Mouse (Mus musculus) frontal cortex, postnatal 36 days (tissue): ENCODE measurements around the gene Calhm1.

Source experiments
- DNase-seq, 2 experiments: peaks; one replicate each; pipeline ENCODE4 v3.0.0; 2022; ENCODE audit warnings: low spot score in 2 of 2

Calhm1 gene

DNA sequence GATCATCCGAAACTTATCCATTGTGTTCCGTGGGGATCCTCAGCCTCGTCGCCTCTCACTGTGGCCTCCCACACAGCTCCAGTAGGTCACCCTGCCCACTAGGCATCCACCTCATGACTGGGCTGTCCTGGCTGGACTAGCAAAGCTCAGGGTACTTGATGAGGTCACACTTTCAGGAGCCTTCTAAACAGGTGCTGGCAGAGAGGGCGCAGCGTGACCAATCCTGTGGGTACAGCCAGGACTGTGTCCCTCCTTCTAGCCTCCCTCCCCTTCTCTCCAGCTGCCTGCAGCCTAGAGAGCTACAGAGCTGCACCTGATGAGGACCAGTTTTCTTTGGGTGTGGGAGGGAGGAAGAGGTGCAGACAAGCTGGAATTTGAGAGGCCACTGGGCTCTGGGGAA, at the start of gene Calhm1:
Calhm1 (minus strand) TSS at position 101 of the 400 bp plus-strand sequence.
- no peak for DNase-seq

DNA sequence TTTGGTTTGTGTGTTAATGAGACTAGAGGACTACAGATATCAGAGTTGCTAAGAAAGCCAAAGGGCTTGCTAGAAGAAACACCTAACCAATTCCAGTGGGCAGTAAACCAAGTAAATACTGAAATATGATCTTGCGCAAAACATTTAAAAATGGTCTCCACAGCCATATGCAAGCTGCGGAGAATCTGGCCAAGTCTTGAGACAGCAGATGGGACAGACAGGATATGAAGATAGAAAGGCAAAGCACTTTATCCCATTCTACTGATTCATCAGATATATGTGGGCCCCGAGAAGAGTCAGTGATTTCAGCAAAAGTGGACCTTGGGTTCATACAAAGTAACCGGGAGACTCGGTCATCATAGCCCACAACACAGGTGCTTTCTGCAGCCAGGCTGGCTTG, 48.1 kb upstream of the Calhm1 start:
- DNase-seq = no peak

DNA sequence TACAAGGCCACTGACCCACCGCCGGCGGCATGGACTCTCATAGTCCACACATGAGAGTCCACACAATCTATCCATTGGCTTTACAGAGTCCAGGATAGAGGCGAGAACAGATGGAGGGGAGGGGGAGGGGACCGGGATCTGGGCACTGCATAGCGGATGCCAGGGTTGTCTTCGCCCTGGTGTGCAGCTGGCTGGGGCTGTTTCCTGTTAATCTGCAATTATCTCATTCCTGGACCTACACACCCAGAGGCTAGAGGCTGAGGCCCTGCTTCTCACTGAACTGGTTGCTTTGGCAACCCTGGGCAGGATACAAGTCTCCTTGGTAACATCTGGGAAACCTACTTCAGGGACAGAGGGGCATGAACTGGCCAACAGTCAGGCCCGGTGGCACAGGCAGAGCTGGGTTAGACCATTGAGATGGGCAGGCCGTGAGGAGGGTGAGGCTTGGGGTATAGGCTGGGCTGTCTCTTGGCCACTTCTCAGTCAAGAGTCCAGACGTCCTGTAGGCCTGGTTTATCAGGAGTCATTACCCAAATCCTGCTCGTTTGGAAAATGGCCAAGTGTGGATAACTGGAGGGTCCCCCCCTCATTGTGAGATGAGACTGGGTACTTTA, 44.6 kb upstream of the Calhm1 start:
- no peak for DNase-seq

GRCm38 (mm10) chr19:47186514-47187275, 42.6 kb upstream of the Calhm1 start:
- peak in 1 of 2 experiments; percentile 30 for DNase-seq

DNA sequence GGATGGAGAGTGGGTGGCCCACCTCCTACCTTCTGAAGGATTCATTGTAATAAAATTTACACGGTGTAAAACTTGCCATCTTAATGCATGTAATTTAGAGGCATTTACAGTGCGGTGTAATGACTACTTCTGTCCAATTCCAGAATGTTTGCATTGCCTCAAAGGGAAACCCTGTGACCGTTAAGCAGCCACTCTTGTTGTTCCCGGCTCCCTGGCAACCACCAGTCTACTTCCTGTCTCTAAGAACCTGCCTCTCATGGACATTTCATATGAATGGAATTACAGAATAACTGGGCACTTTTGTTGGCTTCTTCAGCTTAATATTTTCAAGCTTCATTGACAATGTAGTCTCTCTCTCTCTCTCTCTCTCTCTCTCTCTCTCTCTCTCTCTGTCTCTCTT, 40.7 kb upstream of the Calhm1 start:
- DNase-seq = no peak

DNA sequence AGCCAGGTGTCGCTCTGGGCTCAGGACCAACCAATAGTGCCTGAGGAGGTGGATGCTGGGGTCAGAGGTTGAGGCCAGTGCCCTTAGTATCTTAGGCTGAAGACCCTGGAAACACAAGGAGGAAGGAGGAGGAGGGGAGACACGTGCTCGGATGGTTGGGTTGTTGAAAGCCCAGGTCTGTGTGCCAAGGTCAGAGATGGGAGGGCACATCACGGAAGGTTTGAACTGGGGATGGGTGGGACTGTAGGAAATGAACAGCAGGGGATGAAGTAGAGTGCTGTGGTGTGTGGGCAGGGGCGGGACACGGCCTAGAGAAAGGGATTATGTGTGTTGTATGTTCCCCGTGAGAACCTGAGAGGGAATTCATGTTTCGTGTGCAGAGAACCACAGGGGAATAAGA, 40.2 kb upstream of the Calhm1 start:
- no peak for DNase-seq

GRCm38 (mm10) chr19:47180011-47180410, 36.0 kb upstream of the Calhm1 start:
- no peak for DNase-seq

DNA sequence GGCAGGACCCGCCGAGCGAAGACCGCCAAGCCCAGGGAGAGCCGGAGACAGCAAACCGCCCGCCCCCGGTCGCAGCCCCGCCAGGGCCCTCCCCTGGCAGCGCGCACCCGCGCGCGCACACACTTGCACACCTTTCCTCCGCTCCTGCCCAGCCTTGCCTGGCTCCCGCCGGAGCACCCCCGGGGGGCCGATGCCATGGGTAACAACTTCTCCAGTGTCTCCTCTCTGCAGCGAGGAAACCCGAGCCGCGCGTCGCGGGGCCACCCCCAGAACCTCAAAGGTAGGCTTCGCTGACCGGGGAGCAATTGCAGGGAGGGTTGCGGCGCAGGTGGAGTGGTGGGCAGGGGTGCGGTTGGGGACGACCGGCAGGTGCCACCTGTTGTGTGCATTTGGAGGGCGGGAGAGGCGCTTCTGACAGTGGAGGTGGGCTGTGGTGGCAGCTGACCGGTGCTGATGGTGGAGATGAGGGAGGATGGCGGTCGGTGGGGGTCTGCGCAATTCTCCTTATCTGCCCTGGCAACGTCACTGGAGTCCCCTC, 35.3 kb upstream of the Calhm1 start:
- DNase-seq = peak in 1 of 2 experiments; percentile 50

GRCm38 (mm10) chr19:47178431-47179271, 34.6 kb upstream of the Calhm1 start, which contains the start of gene Neurl1a:
Gene Neurl1a (plus strand): TSS chr19:47178820.
- peak; percentile 71 to 73 for DNase-seq

- DNase-seq = peak; percentile 29 to 58
These were observed 33.9 kb upstream of the Calhm1 start for GRCm38 (mm10) chr19:47178001-47178400.

GRCm38 (mm10) chr19:47176916-47177505, 33.0 kb upstream of the Calhm1 start:
- DNase-seq = no peak

DNA sequence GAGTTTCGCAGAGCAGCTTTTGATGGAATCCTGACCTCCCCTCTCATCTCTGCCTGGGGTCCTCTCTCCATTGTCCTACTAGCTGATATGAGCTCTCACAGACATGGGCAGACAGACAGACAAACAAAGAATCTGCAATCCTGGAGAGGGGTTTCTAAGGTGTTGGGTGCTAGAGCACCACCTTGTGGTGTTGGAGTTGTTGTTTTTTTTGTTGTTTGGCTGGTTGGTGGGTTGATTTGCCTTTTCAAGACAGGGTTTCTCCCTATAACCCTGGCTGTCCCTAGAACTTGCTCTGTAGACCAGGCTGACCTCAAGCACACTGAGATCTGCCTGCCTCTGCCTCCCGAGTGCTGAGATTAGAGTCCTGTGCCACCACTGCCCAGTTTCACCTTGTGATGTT, 31.4 kb upstream of the Calhm1 start:
- no peak for DNase-seq

- DNase-seq = no peak
These were observed 30.5 kb upstream of the Calhm1 start for GRCm38 (mm10) chr19:47174515-47174914.

GRCm38 (mm10) chr19:47168793-47169412, 24.8 kb upstream of the Calhm1 start:
- DNase-seq = peak; percentile 90 to 93

DNA sequence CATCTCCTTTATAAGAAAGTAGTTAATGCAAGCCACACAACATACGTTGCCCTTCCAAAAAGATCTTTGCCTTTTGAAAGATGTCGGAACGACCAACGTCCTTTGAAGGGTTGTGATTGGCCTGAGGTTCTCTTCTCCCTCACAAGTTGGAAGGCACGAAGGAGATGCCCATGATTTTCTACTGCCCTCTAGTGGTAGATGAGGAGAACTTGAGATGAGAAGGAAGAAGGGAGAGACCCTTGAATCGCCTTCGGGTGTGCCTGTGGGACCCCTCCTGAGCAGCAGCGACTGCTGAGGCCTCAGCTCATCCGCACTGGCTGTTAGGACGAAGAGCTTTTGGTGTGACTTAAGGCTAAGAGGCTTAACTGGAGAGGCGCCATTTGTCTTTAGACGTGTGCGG, 24.2 kb upstream of the Calhm1 start:
- DNase-seq = peak in 1 of 2 experiments; percentile 28

DNA sequence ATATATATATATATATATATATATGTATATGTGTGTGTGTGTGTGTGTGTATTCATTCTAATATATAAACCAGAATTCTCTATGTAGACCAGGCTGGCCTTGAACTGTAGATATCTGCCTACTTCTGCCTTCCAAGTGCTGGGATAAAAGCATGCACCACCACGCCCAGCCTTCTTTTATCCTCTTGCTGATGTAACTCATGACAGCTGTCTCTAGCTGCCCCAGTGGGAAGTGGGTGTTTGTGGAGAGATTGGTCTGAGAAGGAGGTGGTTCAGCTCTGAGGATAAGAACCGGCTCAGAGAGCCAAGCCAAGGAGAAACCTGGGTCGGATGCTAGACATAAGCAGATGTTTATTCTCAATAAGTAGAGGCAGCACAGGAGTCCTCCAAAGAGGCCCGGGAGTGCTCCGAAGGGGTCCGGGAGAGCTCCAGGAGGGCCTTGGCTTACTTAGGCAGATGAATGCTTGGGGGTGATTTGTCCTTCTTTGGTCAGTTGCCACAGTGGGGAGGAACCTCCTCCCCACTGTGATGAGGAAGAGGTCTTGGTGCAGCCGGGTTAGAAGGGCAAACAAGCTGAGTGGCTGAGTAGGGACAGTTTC, 23.7 kb upstream of the Calhm1 start:
- no peak for DNase-seq

- no peak for DNase-seq
These were observed 22.7 kb upstream of the Calhm1 start for GRCm38 (mm10) chr19:47166758-47167157.

DNA sequence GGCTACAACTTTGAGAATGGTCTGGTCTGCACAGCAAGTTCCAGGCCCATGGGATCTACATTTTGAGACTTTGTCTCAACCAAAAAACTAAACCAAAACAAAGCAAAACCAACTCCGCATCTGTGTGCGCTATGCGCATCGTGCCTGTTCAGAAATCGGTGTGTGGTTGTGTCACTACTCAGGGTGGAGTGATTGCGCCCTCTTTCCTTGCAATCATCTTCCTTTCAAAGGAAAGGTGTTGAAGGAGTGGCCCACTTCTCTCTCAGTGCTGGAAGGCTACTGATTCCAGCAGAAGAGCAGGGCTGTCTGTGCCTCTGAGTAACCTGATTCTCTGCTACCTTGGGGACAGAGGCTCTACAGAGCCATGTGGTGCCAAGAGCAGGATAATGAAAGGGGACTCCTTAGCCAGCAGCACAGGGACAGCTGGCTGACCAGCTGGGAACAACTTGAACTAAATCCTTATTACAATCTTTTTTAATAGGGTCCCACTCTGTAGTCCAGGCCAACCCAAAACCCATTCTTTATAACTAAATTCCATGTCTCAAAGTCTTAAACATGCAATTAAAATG, 19.2 kb upstream of the Calhm1 start:
- DNase-seq = no peak

DNA sequence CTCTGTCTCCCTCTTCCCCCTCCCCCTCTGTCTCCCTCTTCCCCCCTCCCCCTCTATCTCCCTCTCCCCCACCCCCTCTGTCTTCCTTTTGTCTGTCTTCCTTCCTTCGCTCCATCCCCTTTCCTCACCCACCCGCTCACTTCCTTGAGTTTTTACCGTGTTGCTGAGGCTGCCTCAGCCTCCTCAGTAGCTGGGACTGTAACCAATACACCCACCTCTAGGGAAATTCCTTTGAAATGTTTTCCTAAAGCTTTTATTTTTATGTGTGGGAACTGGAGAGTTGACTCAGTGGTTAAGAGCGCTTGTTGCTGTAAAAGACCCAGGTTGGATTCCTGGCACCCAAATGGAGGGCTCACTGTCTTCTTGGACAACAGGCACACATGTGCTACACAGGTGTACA, 17.6 kb upstream of the Calhm1 start:
- no peak for DNase-seq

GRCm38 (mm10) chr19:47157664-47158063, 13.6 kb upstream of the Calhm1 start, which contains the start of gene Calhm3:
Gene Calhm3 (minus strand): TSS chr19:47157764.
- DNase-seq = no peak
